Mouse (Mus musculus) right cerebral cortex, adult 18-20 months (tissue): ENCODE measurements around the gene Defb29.

ENCODE experiments used
- DNase-seq: peaks from one replicate; pipeline ENCODE4 v3.0.0; 2022; ENCODE audit warnings: mixed read lengths

Defb29 gene

DNA sequence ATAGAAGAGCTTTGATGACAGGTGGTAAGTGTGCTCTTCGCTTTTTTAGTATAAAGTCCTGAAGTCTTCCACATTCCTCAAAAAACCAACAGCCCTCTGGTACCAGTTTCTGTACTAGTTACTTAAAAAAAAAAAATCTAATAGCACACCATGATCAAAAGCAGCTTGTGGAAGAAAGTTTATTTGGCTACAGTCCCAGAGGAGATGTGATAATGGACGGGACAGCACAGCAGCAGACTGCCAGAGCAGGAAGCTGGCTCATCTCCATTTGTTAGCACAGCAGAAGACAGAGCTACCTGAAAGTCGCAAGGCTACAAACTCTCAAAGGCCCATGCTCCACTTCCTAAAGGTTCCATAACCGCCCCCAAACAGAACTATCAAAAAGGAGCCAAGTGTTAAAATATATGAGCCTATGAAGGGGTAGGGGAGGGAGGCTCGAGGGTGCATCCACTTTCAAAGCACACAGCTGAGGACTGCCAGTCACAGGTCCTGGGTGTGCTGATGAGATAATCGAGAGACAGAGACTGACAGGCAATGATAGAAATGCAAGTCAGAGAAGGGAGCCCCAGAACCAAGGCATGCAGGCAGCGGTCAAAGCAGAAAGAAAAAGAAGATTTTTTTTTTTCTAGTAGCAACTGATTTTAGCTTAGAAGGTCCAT lies 39.6 kb downstream of the Defb29 start:
- no peak for DNase-seq

DNA sequence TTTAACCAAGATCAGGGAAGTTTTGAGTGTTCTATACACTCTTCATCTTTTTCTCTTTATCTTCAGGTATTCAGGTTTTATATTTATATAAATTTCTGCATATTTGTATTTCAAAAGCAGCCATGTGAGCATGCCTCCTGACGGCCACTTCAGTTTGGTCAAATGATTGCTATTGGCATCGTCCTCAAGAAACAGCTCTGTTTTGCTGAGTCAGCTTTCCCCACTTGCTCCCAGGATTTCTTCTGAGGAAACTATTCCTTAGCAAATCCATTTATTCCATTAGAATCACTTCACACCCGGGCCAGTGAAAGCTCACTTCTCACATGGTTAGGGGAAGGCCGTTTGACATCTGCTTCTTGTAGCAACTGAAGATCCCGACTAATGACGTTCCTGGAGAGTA lies 41.9 kb downstream of the Defb29 start:
- DNase-seq = no peak

GRCm38 (mm10) chr2:152493151-152493550 lies 46.7 kb downstream of the Defb29 start:
- DNase-seq = no peak

- no peak for DNase-seq
These were observed 49.9 kb downstream of the Defb29 start, which contains the start of gene Defb22 for GRCm38 (mm10) chr2:152490038-152490437. Gene Defb22, minus strand, starts transcription at chr2:152490138.
